Mouse (Mus musculus): ENCODE measurements around the gene 2610301B20Rik.

DNA sequence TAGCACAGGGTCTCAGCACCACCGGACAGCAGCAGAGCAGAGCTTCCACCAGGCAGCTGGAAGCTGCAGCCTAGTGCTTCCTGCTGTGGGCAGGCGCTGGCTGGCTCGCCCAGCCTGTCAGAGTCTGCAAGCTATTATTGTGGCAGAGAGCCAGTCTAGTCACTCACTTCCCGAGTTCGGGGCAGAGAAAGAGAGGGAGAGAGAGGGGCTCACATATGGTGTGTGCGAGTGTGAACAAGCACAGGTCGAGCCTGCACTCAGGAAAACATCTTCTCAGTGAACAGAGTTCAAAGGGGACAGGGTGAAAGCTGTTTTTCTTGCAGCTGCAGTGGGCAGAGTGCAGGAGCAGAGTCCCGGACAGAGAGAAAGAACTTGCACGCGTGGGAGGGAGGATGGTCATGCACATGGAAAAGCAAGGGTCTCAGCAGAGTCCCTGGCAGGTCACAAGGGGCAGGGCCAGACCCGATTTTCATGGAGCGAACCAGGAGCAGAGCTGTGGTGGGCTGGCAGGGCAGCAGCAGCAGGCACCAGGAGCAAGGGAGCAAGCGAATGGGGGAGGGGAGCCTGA is 31.0 kb downstream of the 2610301B20Rik start:
- no peak for TF ChIP-seq GATA1 (IDR thresholded peaks at IDR 0.05; ENCODE audit: borderline replicate concordance, low read length)
- no peak for TF ChIP-seq FLI1 (IDR thresholded peaks at IDR 0.05; ENCODE audit: low read length)
